Mouse (Mus musculus) frontal cortex, postnatal 14 days (tissue): Measurements from ENCODE around the gene Gpr4.
A peak's percentile ranks its signal among the peaks of the same experiment; 100 is the strongest.

Experiments
- DNase-seq, 2 experiments: peaks; one replicate each; pipeline ENCODE4 v3.0.0; 2022; ENCODE audit warnings: low spot score in 2 of 2

Gpr4 gene

GRCm38 (mm10) chr7:19257390-19258022, 45.2 kb downstream of the Gpr4 start:
- peak; percentile 46 to 51 for DNase-seq

- no peak for DNase-seq
Measured at GRCm38 (mm10) chr7:19258336-19258735, 46.0 kb downstream of the Gpr4 start.

GRCm38 (mm10) chr7:19265147-19265546, 52.8 kb downstream of the Gpr4 start:
- no peak for DNase-seq

- no peak for DNase-seq
Measured at GRCm38 (mm10) chr7:19265928-19266822, 53.8 kb downstream of the Gpr4 start.

- no peak for DNase-seq
Measured at GRCm38 (mm10) chr7:19267051-19267450, 54.7 kb downstream of the Gpr4 start.

- DNase-seq, result no peak
Measured at GRCm38 (mm10) chr7:19268993-19269681, 56.8 kb downstream of the Gpr4 start.

GRCm38 (mm10) chr7:19269721-19270441, 57.5 kb downstream of the Gpr4 start:
- no peak for DNase-seq

GRCm38 (mm10) chr7:19270509-19271237, 58.3 kb downstream of the Gpr4 start:
- no peak for DNase-seq

GRCm38 (mm10) chr7:19271238-19272172, 59.2 kb downstream of the Gpr4 start, which contains the start of gene Vasp:
Gene Vasp (minus strand): TSS chr7:19271817.
- DNase-seq, result peak; percentile 69

- DNase-seq, result no peak
Measured at GRCm38 (mm10) chr7:19272173-19272764, 59.9 kb downstream of the Gpr4 start.
